Mouse (Mus musculus) lung, embryonic 14.5 days (tissue): Measurements from ENCODE around the gene Lcp2. TPM values are rescaled to one million over a fixed set of nuclear protein-coding genes. Genes with fewer than 3 reads are reported as not detected.

Source experiments
- ATAC-seq: fragments of 200-750 bp; cut with Nextera tagmentation; 2 replicates; pipeline ENCODE4 v1.8.0; 2017; ENCODE audit warnings: mild to moderate bottlenecking, moderate TSS enrichment, moderate library complexity; ENCODE audit not compliant: insufficient read depth
- DNase-seq: peaks from one replicate; pipeline ENCODE4 v3.0.0-alpha.2; 2015
- H3K27ac ChIP-seq: fragments of 300-500 bp; sonication (generic); 2 replicates; pipeline ENCODE4 v1.5.1; 2014; ENCODE audit warnings: low read depth, mild to moderate bottlenecking, moderate library complexity
- H3K27me3 ChIP-seq: fragments of 300-500 bp; sonication (generic); 2 replicates; pipeline ENCODE4 v1.6.1; 2014; ENCODE audit warnings: low read length, control low read depth; ENCODE audit not compliant: insufficient read depth
- H3K36me3 ChIP-seq: fragments of 300-500 bp; sonication (generic); 2 replicates; pipeline ENCODE4 v1.6.1; 2014; ENCODE audit warnings: control low read depth; ENCODE audit not compliant: insufficient read depth
- H3K4me1 ChIP-seq: fragments of 300-500 bp; sonication (generic); 2 replicates; pipeline ENCODE4 v1.6.1; 2014; ENCODE audit warnings: antibody characterized with exemption, control low read depth; ENCODE audit not compliant: insufficient read depth
- H3K4me2 ChIP-seq: fragments of 300-500 bp; sonication (generic); 2 replicates; pipeline ENCODE4 v1.6.1; 2014; ENCODE audit warnings: mild to moderate bottlenecking
- H3K4me3 ChIP-seq: fragments of 300-500 bp; sonication (generic); 2 replicates; pipeline ENCODE4 v1.5.1; 2014; ENCODE audit warnings: low read depth, low read length
- H3K9ac ChIP-seq: fragments of 300-500 bp; sonication (generic); 2 replicates; pipeline ENCODE4 v1.6.1; 2014
- H3K9me3 ChIP-seq: fragments of 300-500 bp; sonication (generic); 2 replicates; pipeline ENCODE4 v1.6.1; 2016; ENCODE audit warnings: low read depth, low read length, control low read depth
- CTCF ChIP-seq: IDR thresholded peaks from 2 replicates; pipeline ENCODE4 v1.5.1; 2016; ENCODE audit warnings: antibody characterized with exemption, low read depth
- WGBS: fragments of 180-500 bp; shearing (Covaris S2); extraction: QIAGEN DNeasy Blood & Tissue Kit; methylation state at CpG from one replicate; pipeline ENCODE4 v1.1.7; 2014; 5-methylcytosine and 5-hydroxymethylcytosine counted together
- polyA plus RNA-seq: library from polyadenylated mRNA; unstranded; fragments of >200 nt; fragmentation: Nextera tagmentation; extraction: Ambion mirVana; gene quantifications from 2 replicates; pipeline ENCODE4 v1.2.1, GENCODE M21; 2014

Lcp2 gene
- polyA plus RNA-seq, 1 experiment from 2014 or later = 4.0 TPM

DNA sequence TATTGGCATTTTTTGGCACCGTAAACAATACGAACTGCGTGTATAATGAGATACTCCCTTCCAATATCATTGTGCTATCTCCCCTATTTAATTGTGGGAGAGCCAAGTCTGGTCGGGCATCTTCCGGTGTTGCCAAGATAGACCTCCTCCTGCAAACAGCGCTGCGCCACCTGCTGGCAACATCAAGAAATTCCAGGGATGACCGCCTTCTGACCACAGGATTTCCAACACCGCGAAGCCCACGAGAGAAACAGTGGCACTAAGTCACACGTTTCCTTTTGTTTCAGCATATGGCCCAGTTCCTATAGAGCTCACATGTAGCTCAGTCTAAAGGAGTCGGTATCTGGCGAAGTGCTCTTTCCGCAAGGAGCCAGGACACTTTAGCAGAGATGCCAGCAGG, 27.1 kb downstream of the Lcp2 start:
- WGBS = 12% methylated on average over 15 of the region's 15 CpGs
- peak; percentile 89 for TF ChIP-seq CTCF
- H3K4me3 ChIP-seq = no peak overlapping the region
- no peak overlapping the region for H3K9ac ChIP-seq
- no peak; the same call in 1 of the 2 replicates for ATAC-seq
- no peak overlapping the region for H3K4me2 ChIP-seq
- no peak overlapping the region for H3K27ac ChIP-seq
- peak; percentile 83 for DNase-seq
- H3K9me3 ChIP-seq = no peaks in the 10 kb centered on the region
- H3K36me3 ChIP-seq = no peaks in the 10 kb centered on the region
- peaks cover 5% of the 10 kb centered on the region; the same call in 1 of the 2 replicates for H3K4me1 ChIP-seq
- no peaks in the 10 kb centered on the region for H3K27me3 ChIP-seq

DNA sequence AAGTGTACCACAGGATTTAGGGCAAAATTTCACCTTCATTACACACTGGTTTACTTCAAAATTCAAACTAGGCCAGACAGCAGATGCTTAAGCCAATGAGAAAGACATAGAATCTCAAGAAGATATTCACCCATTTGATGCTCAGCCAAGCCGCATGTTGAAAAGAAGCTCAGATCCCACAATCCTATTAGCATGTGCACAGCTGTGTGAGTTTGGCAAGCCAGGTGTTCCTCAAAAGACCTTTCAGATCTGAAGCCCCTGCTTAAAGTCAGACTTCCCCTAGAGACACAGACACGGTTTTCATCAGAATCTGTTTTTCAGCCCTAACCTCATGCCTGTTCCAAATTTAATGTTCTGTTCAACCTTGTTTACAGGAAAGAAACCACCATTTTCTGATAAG, 31.1 kb downstream of the Lcp2 start:
- DNase-seq = no peak
- TF ChIP-seq CTCF = no peak

GRCm38 (mm10) chr11:34078581-34078980, 31.9 kb downstream of the Lcp2 start:
- 71% methylated on average over 7 of the region's 7 CpGs for WGBS
- Histone ChIP-seq H3K36me3 (no peaks in the 10 kb centered on the region), H3K9ac (no peak overlapping the region), H3K9me3 (no peaks in the 10 kb centered on the region), H3K27me3 (no peaks in the 10 kb centered on the region), H3K4me3 (no peak overlapping the region), H3K27ac (no peak overlapping the region), H3K4me2 (no peak overlapping the region), H3K4me1 (no peaks in the 10 kb centered on the region)
- no peak for DNase-seq
- ATAC-seq = no peak
- TF ChIP-seq CTCF = no peak

More for the DNA sequence above, 31.1 kb downstream of the Lcp2 start:
- no peak overlapping the region for H3K4me3 ChIP-seq
- H3K27me3 ChIP-seq = no peaks in the 10 kb centered on the region
- no peaks in the 10 kb centered on the region for H3K9me3 ChIP-seq
- H3K27ac ChIP-seq = no peak overlapping the region
- 58% methylated on average over 2 of the region's 2 CpGs for WGBS
- no peaks in the 10 kb centered on the region for H3K36me3 ChIP-seq
- ATAC-seq = no peak
- no peaks in the 10 kb centered on the region for H3K4me1 ChIP-seq
- H3K9ac ChIP-seq = no peak overlapping the region
- H3K4me2 ChIP-seq = no peak overlapping the region

DNA sequence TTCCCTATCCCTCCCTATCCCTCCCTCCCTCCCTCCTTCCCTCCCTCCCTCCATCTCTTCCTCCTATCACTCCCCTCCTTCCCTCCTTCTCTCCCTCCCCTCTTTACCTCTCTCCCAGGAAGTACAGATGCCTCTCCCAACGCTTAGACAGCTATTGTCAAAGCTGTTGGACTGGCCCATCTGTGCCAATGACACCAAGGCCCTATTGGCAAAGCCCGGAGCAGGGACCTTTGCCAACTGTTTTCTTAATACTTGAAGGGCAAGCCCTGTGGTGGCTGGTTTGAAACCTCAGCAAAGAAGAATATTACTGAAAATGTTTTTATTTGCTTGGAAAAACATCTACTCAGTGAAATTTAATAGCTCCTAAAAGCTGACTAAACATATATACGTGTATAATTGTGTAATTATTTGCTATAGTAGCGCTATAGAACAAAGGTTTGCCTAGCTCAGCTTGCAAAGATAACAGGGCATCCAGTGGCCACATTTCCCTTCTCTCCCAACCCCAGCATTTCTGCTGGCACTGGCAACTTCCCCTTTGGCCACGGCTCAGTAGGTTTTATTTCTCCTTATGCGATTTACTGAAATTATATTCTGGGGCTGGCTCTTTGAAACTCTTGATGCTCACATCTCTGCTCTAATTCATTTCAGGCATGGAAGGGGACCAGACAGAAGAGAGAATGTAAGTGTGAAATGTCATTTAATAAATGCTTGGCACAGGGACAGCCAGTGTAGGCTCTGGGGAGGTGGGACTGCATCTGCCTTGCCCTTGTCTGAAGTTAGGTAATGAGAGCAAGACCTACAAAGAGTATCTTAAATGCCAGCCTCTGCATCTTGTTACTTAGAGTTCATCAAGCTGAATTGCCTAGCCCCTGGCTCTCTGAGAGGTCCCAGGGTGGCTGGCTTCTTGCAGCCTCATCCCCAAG, 33.1 kb downstream of the Lcp2 start:
- 62% methylated on average over 6 of the region's 6 CpGs for WGBS
- no peak overlapping the region for H3K4me2 ChIP-seq
- no peaks in the 10 kb centered on the region for H3K4me1 ChIP-seq
- DNase-seq (no peak), ATAC-seq (no peak)
- H3K9me3 ChIP-seq = no peaks in the 10 kb centered on the region
- no peaks in the 10 kb centered on the region for H3K27me3 ChIP-seq
- H3K27ac ChIP-seq = no peak overlapping the region
- H3K9ac ChIP-seq = no peak overlapping the region
- TF ChIP-seq CTCF = no peak
- no peak overlapping the region for H3K4me3 ChIP-seq
- H3K36me3 ChIP-seq = no peaks in the 10 kb centered on the region

DNA sequence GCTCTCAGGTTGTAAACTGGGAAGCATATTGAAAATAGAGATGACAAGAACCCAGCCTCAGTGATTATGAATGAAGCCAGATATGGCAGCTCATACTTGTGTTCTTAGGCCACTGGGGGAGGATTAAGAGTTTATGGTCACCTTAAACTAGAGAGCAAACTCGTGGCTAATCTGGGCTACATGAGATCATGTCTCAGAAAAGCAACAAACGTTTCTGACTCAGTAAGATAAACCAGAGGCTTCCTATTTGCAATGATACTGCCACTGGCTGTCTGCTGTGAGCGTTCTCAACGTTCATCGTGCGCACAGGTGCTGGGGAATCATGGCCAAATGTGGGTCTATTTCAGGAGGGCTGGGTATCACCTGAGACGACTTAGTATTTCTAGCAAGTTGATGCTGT, 37.1 kb downstream of the Lcp2 start:
- no peak for TF ChIP-seq CTCF
- ATAC-seq = no peak

GRCm38 (mm10) chr11:34084639-34085038, 37.9 kb downstream of the Lcp2 start:
- Histone ChIP-seq H3K4me1 (no peaks in the 10 kb centered on the region), H3K4me2 (no peak overlapping the region), H3K4me3 (no peak overlapping the region), H3K27ac (no peak overlapping the region), H3K9me3 (no peaks in the 10 kb centered on the region), H3K36me3 (no peaks in the 10 kb centered on the region), H3K9ac (no peak overlapping the region), H3K27me3 (no peaks in the 10 kb centered on the region)
- no peak for DNase-seq
- 28% methylated on average over 2 of the region's 2 CpGs for WGBS
- ATAC-seq = no peak
- no peak for TF ChIP-seq CTCF

More for the DNA sequence above, 37.1 kb downstream of the Lcp2 start:
- Histone ChIP-seq H3K36me3 (no peaks in the 10 kb centered on the region), H3K9ac (no peak overlapping the region), H3K4me2 (no peak overlapping the region), H3K4me3 (no peak overlapping the region), H3K4me1 (no peaks in the 10 kb centered on the region), H3K9me3 (no peaks in the 10 kb centered on the region), H3K27ac (no peak overlapping the region), H3K27me3 (no peaks in the 10 kb centered on the region)
- WGBS = 66% methylated on average over 7 of the region's 7 CpGs
- no peak for DNase-seq

GRCm38 (mm10) chr11:34086164-34086751, 39.5 kb downstream of the Lcp2 start:
- WGBS = 57% methylated on average over 8 of the region's 8 CpGs

More at GRCm38 (mm10) chr11:34086164-34086751, 39.5 kb downstream of the Lcp2 start:
- H3K4me3 ChIP-seq = no peak overlapping the region
- no peak overlapping the region for H3K27ac ChIP-seq
- no peaks in the 10 kb centered on the region for H3K27me3 ChIP-seq
- TF ChIP-seq CTCF = no peak
- H3K4me1 ChIP-seq = no peaks in the 10 kb centered on the region
- H3K36me3 ChIP-seq = no peaks in the 10 kb centered on the region
- DNase-seq (peak; percentile 11), ATAC-seq (no peak)
- no peak overlapping the region for H3K4me2 ChIP-seq
- H3K9ac ChIP-seq = no peak overlapping the region
- no peaks in the 10 kb centered on the region for H3K9me3 ChIP-seq
